Mouse (Mus musculus): Measurements from ENCODE around the gene Palm2. TPM values are rescaled to one million over a fixed set of nuclear protein-coding genes. Genes with fewer than 3 reads are reported as not detected.
A peak's percentile ranks its signal among the peaks of the same experiment; 100 is the strongest.

The Palm2 gene
- total and polyA plus RNA-seq, 3 experiments, result not detected

DNA sequence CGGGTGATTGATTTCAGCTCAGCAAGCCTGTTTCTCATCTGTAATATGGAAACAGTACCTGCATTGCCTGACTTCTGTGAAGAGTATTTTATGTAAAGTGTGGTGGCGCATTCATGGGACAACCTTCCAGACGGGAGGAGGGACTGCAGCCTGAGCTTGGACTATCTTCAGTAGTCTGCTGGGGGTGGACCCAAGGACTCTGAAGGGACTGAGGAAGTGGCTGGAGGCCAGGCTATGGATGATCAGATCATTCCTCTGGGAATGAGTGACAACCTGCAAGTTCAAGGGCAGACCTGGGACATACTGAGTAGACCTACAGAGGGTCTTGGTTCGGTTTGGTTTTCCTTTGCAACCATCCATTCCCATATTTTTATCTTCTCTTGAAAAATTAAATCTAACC lies 288.2 kb downstream of the Palm2 start:
- Histone ChIP-seq H3K36me3 (ENCODE audit: control insufficient read depth in 1 of 2, insufficient read depth in 2 of 2, low read length in 2 of 2) (no peaks in the 10 kb centered on the region), H3K4me1 (ENCODE audit: control insufficient read depth in 1 of 2, insufficient read depth in 2 of 2, low read length in 2 of 2) (no peaks in the 10 kb centered on the region), H3K79me2 (ENCODE audit: control insufficient read depth, insufficient read depth, low read length, poor library complexity) (no peaks in the 10 kb centered on the region), H3K4me3 (ENCODE audit: control insufficient read depth in 1 of 2, insufficient read depth in 1 of 2, low read depth in 2 of 2, low read length in 2 of 2) (no peak overlapping the region), H3K9me3 (replicated peaks; ENCODE audit: insufficient read depth, low read length) (no peaks in the 10 kb centered on the region), H3K9ac (ENCODE audit: control insufficient read depth, low read depth, low read length, poor library complexity, severe bottlenecking) (no peak overlapping the region), H3K27me3 (ENCODE audit: control insufficient read depth in 1 of 2, insufficient read depth in 2 of 2, low read length in 2 of 2) (no peaks in the 10 kb centered on the region), H3K27ac (ENCODE audit: control insufficient read depth, low read depth, low read length) (no peak overlapping the region)
- TF ChIP-seq POLR2AphosphoS2 (IDR thresholded peaks at IDR 0.05; ENCODE audit: low read length), result no peak
- TF ChIP-seq RCOR1 (IDR thresholded peaks at IDR 0.05; ENCODE audit: low read depth, low read length), result no peak
- TF ChIP-seq TAL1 (IDR thresholded peaks at IDR 0.05; ENCODE audit: low read length), result no peak
- no peak for TF ChIP-seq GATA1 (IDR thresholded peaks at IDR 0.05; ENCODE audit: low read depth, low read length)
- TF ChIP-seq MYB (IDR thresholded peaks at IDR 0.05; ENCODE audit: low read depth, low read length), result no peak
- no peak for TF ChIP-seq ELF1 (IDR thresholded peaks at IDR 0.05; ENCODE audit: low read depth, low read length)
- no peak for DNase-seq (ENCODE audit: low read depth, low spot score)

DNA sequence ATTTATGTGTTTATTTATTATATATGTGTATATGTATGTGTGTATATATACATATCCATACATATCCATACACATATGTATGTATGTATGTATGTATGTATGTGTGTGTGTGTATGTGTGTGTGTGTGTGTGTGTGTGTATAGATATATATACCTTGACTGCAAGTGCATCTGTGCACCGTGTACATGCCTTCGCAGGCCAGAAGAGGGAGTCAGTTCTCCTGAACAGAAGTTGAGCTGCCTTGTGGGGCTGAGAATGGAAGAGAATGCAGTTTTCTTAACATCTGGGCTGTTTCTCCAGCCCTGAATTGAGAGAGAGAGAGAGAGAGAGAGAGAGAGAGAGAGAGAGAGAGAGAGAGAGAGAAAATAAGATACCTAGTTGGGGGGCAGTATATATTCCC lies 289.6 kb downstream of the Palm2 start:
- H3K9me3 ChIP-seq (replicated peaks; ENCODE audit: insufficient read depth, low read length), result no peaks in the 10 kb centered on the region
- peak; percentile 19 for DNase-seq (ENCODE audit: low read depth, low spot score)
- no peaks in the 10 kb centered on the region for H3K4me1 ChIP-seq (ENCODE audit: control insufficient read depth in 1 of 2, insufficient read depth in 2 of 2, low read length in 2 of 2)
- no peak overlapping the region for H3K4me3 ChIP-seq (ENCODE audit: control insufficient read depth in 1 of 2, insufficient read depth in 1 of 2, low read depth in 2 of 2, low read length in 2 of 2)
- H3K9ac ChIP-seq (ENCODE audit: control insufficient read depth, low read depth, low read length, poor library complexity, severe bottlenecking), result no peak overlapping the region
- no peaks in the 10 kb centered on the region for H3K79me2 ChIP-seq (ENCODE audit: control insufficient read depth, insufficient read depth, low read length, poor library complexity)
- no peaks in the 10 kb centered on the region for H3K36me3 ChIP-seq (ENCODE audit: control insufficient read depth in 1 of 2, insufficient read depth in 2 of 2, low read length in 2 of 2)
- H3K27me3 ChIP-seq (ENCODE audit: control insufficient read depth in 1 of 2, insufficient read depth in 2 of 2, low read length in 2 of 2), result no peaks in the 10 kb centered on the region
- TF ChIP-seq RAD21 (IDR thresholded peaks at IDR 0.05; ENCODE audit: low read depth, low read length) (peak; percentile 32), POLR2AphosphoS5 (IDR thresholded peaks at IDR 0.05; ENCODE audit: borderline replicate concordance, low read depth, low read length) (no peak), BHLHE40 (IDR thresholded peaks at IDR 0.05; ENCODE audit: borderline replicate concordance, low read depth, low read length) (no peak), POLR2AphosphoS2 (IDR thresholded peaks at IDR 0.05; ENCODE audit: low read length) (no peak), SMC3 (IDR thresholded peaks at IDR 0.05; ENCODE audit: low read depth, low read length) (peak; percentile 66), CTCF (IDR thresholded peaks at IDR 0.05 in 2 of 3, conservative IDR thresholded peaks at IDR 0.05 in 1 of 3; ENCODE audit: control insufficient read depth in 1 of 3, insufficient read depth in 1 of 3, low read depth in 2 of 3, low read length in 3 of 3, poor library complexity in 1 of 3, severe bottlenecking in 1 of 3) (peak in 2 of 3 experiments; percentile 35 to 48; a peak in 3 of 6 replicates), MXI1 (IDR thresholded peaks at IDR 0.05; ENCODE audit: low read depth, low read length) (no peak), ZC3H11A (IDR thresholded peaks at IDR 0.05; ENCODE audit: low read depth, low read length) (peak; percentile 39), MAX (IDR thresholded peaks at IDR 0.05; ENCODE audit: low read length) (no peak), CHD2 (IDR thresholded peaks at IDR 0.05; ENCODE audit: low read length) (no peak), MAZ (IDR thresholded peaks at IDR 0.05; ENCODE audit: low read depth, low read length) (no peak), TCF12 (IDR thresholded peaks at IDR 0.05; ENCODE audit: low read depth, low read length) (no peak), NRF1 (IDR thresholded peaks at IDR 0.05; ENCODE audit: insufficient read depth, low read depth, low read length, poor library complexity, severe bottlenecking) (no peak), SIN3A (IDR thresholded peaks at IDR 0.05; ENCODE audit: low read length) (no peak), NELFE (IDR thresholded peaks at IDR 0.05; ENCODE audit: low read depth, low read length) (no peak), ELF1 (IDR thresholded peaks at IDR 0.05; ENCODE audit: low read depth, low read length) (no peak), USF2 (IDR thresholded peaks at IDR 0.05; ENCODE audit: borderline replicate concordance in 1 of 2, insufficient read depth in 1 of 2, low read depth in 1 of 2, low read length in 2 of 2) (no peak)
- no peak overlapping the region for H3K27ac ChIP-seq (ENCODE audit: control insufficient read depth, low read depth, low read length)

All from MEL (cell line).